Mouse (Mus musculus): ENCODE measurements around the gene Itpk1. TPM values are rescaled to one million over a fixed set of nuclear protein-coding genes. Genes with fewer than 3 reads are reported as not detected.

Itpk1 gene
- polyA plus RNA-seq, 1 experiment from 2014 or later, result 16.5 TPM

DNA sequence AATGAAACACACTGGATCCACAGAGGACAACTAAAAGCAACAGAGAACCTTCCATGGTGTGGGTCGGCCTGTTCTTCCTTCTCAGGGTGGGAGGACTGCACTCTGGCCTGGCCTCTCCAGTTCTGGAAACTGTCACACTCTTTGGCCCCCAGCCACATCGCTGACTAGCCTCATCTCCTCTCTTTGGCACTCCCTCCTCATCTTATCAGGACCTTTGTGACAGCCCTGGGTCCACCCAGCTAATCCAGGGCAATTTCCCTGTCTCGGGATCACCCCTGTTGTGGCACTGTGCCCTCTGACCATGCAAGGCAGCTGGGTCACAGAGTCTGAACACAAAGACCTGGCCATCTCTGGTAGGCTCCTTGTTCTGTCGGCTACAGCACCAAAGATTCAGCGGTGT lies 22.6 kb downstream of the Itpk1 start:
- Histone ChIP-seq H3K4me1 (peaks cover 71% of the 10 kb centered on the region), H3K4me3 (no peak overlapping the region), H3K36me3 (replicated peaks) (no peaks in the 10 kb centered on the region), H3K9me3 (no peaks in the 10 kb centered on the region), H3K27ac (no peak overlapping the region), H3K27me3 (ENCODE audit: poor library complexity, severe bottlenecking) (no peaks in the 10 kb centered on the region)
- no peak for DNase-seq (ENCODE audit: extremely low spot score, low spot score)
- 87% methylated on average over 5 of the region's 5 CpGs for WGBS

DNA sequence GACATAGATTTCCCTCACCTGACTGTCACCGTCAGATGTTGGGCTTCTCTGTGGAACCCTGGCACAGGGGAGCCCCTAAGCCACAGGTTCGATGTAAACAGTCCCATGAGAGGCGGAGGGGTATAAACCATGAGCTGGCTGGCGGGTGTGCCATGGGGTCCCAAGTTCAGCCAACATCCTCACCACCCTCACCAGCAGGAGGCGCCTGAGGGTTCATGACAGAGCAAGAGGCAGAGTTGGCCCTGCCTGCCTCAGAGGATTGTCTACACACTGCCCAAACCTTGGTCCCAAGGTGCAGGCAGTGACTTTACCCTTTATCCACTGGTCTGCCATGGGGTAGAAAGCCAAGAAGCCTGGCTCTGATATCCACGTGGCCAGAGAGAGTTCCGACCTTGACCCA lies 23.1 kb downstream of the Itpk1 start:
- peaks cover 73% of the 10 kb centered on the region for H3K4me1 ChIP-seq

DNA sequence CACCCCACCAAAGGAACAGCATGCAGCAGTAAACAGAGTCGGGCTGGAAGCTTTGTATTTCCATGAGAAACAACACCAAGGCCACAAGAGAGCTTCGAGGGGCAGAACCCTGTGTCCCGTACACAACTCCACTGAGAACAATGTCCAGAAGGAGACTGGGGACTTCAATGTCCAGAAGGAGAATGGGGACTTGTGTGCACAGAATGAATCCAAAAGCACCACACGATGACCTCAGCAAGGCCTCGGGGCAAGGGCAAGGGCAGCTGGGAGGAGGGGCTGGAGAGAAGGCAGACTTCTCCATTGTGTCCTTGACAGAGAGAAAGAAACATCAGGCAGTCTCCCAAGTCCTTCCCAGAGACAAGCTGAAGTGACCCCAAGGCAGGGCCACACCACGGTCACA lies 25.9 kb downstream of the Itpk1 start:
- DNase-seq (ENCODE audit: extremely low spot score, low spot score), result no peak
- Histone ChIP-seq H3K4me1 (peaks cover 59% of the 10 kb centered on the region), H3K36me3 (replicated peaks) (peaks cover 13% of the 10 kb centered on the region), H3K9me3 (no peaks in the 10 kb centered on the region), H3K27me3 (ENCODE audit: poor library complexity, severe bottlenecking) (no peaks in the 10 kb centered on the region), H3K27ac (peak overlapping the region; percentile 68), H3K4me3 (no peak overlapping the region)
- 51% methylated on average over 6 of the region's 6 CpGs for WGBS

More for the DNA sequence above, 23.1 kb downstream of the Itpk1 start:
- Histone ChIP-seq H3K4me3 (no peak overlapping the region), H3K9me3 (no peaks in the 10 kb centered on the region), H3K27me3 (ENCODE audit: poor library complexity, severe bottlenecking) (no peaks in the 10 kb centered on the region), H3K27ac (no peak overlapping the region), H3K36me3 (replicated peaks) (no peaks in the 10 kb centered on the region)
- no peak for DNase-seq (ENCODE audit: extremely low spot score, low spot score)
- 79% methylated on average over 7 of the region's 7 CpGs for WGBS

DNA sequence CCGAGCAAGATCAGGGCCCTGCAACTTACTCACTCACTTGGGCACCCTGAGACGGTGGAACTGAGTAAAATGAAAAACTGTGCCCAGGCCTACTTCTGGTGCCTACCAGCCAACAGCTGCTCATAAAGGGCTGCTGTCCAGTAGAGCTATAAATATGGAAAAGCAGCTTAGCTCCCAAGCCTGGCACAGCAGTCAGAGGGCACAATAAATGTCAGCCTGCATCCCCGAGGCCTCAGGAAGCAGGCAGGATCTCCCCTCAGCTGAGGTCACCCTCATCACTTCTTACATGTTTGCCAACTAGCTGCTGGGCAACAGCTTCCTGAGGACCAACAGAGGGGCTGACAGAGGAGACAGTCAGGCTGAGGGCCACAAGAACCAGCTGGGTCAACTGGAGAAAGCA lies 27.6 kb downstream of the Itpk1 start:
- Histone ChIP-seq H3K9me3 (no peaks in the 10 kb centered on the region), H3K27me3 (ENCODE audit: poor library complexity, severe bottlenecking) (no peaks in the 10 kb centered on the region), H3K4me1 (peaks cover 51% of the 10 kb centered on the region), H3K27ac (peak overlapping the region; percentile 25; the same call in 1 of the 2 replicates), H3K4me3 (no peak overlapping the region), H3K36me3 (replicated peaks) (peaks cover 17% of the 10 kb centered on the region)
- 91% methylated on average over 3 of the region's 3 CpGs for WGBS
- DNase-seq (ENCODE audit: extremely low spot score, low spot score), result no peak

DNA sequence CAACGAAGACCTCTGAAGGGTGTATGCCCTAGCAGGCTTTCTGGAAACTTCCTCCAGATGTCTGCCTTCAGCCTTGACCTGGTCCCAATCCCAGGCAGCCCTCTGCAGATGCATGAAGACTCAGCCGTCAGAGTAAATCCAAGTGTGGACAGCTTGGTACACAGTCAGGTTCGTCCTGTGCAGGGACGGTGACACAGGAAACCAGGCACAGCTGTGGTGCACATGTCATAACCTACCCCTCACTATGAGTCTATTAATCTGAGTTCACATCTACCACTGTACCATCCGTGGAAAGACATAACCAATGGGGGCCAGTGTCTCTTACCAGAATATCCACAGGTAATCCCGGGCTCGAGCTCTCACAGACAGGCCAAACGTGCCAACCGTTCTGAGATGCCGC lies 30.2 kb downstream of the Itpk1 start:
- Histone ChIP-seq H3K4me3 (no peak overlapping the region), H3K27ac (no peak overlapping the region), H3K36me3 (replicated peaks) (peaks cover 17% of the 10 kb centered on the region), H3K27me3 (ENCODE audit: poor library complexity, severe bottlenecking) (no peaks in the 10 kb centered on the region), H3K4me1 (peaks cover 66% of the 10 kb centered on the region), H3K9me3 (no peaks in the 10 kb centered on the region)
- no peak for DNase-seq (ENCODE audit: extremely low spot score, low spot score)
- WGBS, result 93% methylated on average over 10 of the region's 10 CpGs

DNA sequence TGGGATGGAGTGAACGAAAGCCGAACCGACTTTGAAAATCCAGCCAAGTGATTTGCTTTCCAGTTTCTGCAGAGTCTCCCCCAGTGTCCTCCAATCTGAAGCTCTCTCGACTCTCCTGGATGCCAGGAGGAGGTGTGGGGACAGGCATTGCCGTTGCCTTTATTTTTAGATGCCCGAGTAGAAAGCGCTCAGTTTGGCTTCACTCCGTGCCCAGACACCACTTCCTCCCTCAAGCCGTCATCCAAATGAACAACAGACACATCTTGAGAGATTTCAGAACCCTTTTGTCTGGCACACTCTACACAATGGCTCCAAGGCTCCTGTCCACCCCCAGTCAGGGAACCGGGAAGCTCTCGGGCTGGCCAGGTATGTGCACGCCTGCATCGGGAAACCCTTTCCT lies 30.6 kb downstream of the Itpk1 start:
- Histone ChIP-seq H3K4me3 (no peak overlapping the region), H3K27ac (no peak overlapping the region), H3K9me3 (no peaks in the 10 kb centered on the region), H3K4me1 (peaks cover 66% of the 10 kb centered on the region), H3K27me3 (ENCODE audit: poor library complexity, severe bottlenecking) (no peaks in the 10 kb centered on the region), H3K36me3 (replicated peaks) (peaks cover 17% of the 10 kb centered on the region)
- WGBS, result 92% methylated on average over 13 of the region's 13 CpGs
- DNase-seq (ENCODE audit: extremely low spot score, low spot score), result no peak

DNA sequence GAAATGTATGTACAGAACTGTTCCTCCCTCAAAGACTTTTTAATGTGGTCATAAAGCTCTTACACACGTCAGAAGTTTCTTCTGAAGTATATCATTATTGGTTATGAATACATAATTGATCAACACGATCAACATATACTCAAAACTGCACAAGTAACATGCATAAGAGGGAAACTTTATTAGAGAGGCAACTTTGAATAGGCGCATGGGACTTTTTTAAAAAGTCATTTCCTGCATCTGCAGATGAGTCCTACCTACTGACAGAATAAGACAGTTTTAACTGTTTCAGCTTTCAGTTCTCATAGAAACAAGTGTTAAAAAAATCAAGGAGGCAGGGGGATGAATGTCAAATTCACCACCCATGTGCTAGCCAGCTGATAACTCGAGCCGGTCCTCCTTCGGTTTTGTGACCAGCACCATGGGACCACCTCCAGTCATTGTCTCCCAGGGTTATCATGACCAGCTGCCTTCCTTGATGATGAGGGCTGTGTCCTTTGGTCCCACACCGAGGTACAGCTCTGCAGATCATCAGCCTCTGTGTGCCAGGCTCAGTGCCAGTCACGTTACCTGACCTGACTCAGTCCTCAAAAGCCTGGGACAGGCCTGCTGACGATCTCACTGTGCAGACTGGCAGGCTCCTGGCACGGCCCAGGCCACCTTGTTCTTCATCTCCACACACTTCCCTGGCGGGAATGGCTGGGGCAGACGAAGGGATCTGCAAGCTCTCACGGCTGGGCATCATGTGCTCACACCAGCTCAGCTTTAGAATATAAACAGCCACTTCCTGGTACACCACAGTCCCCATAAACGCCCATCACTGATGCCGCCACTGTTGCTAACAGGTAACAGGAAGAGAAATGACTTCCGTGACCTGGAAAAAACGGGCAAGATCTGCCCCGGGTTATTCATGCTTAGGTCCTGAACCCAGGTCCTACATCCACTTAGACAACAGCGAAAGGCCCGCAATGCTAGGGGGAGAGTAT lies 31.6 kb downstream of the Itpk1 start:
- no peak for DNase-seq (ENCODE audit: extremely low spot score, low spot score)
- Histone ChIP-seq H3K27ac (no peak overlapping the region), H3K9me3 (no peaks in the 10 kb centered on the region), H3K36me3 (replicated peaks) (peaks cover 18% of the 10 kb centered on the region), H3K4me1 (peaks cover 58% of the 10 kb centered on the region), H3K4me3 (no peak overlapping the region), H3K27me3 (ENCODE audit: poor library complexity, severe bottlenecking) (no peaks in the 10 kb centered on the region)
- WGBS, result 92% methylated on average over 20 of the region's 20 CpGs

DNA sequence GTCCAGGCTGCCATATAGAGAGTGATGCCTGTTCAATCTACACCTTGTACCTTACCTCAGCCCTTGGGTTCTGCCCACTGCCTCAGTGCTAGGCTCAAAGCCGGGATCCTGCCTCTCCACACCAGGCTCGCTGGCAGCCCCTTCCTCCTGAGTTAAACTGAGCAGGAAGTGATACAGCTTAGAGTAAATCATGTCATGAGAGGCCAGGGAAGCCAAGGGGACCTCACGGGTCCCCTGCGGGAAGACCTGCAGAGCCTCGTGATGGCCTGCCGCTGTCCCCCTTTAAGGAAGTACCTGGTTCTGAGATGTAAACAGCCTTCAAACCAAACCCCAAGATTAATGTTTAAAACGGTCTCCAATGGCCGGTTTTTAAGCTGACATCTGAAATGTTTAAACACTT lies 32.6 kb downstream of the Itpk1 start:
- no peak overlapping the region for H3K4me3 ChIP-seq
- peaks cover 48% of the 10 kb centered on the region for H3K4me1 ChIP-seq
- H3K27me3 ChIP-seq (ENCODE audit: poor library complexity, severe bottlenecking), result no peaks in the 10 kb centered on the region
- 89% methylated on average over 8 of the region's 8 CpGs for WGBS
- no peak for DNase-seq (ENCODE audit: extremely low spot score, low spot score)
- H3K27ac ChIP-seq, result no peak overlapping the region
- peaks cover 23% of the 10 kb centered on the region for H3K36me3 ChIP-seq (replicated peaks)
- no peaks in the 10 kb centered on the region for H3K9me3 ChIP-seq

DNA sequence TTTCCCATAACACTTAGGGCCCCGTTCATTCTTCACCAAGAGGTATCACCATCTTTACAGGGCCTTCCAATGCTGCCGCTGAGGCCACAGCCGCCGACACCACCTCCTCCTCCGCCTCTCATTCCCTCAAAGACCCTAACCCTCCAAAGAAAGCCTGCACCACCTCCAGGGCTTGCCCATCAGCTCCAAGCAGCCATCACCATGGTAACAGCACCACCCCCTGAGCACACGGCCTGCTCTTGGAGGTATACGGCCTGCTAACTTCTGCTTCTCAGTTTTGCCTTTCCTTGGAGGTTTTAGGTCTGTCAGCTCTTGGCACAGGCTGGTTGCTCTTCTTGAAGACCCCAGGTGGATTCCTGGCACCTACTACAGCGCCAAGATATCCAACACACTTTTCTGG lies 33.9 kb downstream of the Itpk1 start:
- H3K4me3 ChIP-seq, result no peak overlapping the region
- peaks cover 35% of the 10 kb centered on the region for H3K4me1 ChIP-seq
- peak; percentile 31 for DNase-seq (ENCODE audit: extremely low spot score, low spot score)
- peaks cover 23% of the 10 kb centered on the region for H3K36me3 ChIP-seq (replicated peaks)
- 51% methylated on average over 8 of the region's 8 CpGs for WGBS
- H3K9me3 ChIP-seq, result no peaks in the 10 kb centered on the region
- H3K27ac ChIP-seq, result no peak overlapping the region
- no peaks in the 10 kb centered on the region for H3K27me3 ChIP-seq (ENCODE audit: poor library complexity, severe bottlenecking)

DNA sequence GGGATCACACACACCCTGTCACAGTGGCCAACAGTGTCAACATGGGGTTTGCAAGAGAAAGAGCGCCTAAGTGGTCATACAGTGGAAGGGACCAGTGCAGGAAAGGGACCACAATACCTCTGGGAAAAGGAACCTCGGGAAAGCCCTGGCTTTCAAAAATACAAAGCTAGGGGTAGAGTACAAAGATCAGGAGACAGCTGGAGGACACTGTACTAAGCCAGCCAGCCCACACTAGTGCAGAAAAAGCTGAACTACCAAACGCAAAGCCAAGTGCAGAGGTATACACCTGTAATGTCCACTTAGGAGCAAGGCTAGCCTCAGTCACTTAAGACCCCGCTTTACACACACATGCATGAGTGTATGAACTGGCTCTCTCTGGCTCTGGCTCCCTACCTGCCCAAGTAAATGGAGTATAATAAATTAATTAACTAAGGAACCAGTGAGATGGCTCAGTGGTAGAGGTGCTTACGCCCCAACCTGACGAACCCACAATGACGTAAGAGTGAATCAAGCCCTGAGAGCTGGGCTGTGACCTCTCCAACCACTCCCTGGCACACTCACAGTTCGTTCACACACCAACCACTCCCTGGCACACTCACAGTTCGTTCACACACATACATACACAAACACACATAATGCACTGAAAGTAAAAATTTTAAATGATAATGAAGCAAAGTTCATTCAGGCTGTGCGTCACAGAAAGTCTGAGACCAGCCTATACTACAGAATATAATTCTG lies 39.1 kb downstream of the Itpk1 start:
- no peak overlapping the region for H3K4me3 ChIP-seq
- no peaks in the 10 kb centered on the region; the same call in 1 of the 2 replicates for H3K9me3 ChIP-seq
- WGBS, result 92% methylated on average over 10 of the region's 10 CpGs
- peaks cover 20% of the 10 kb centered on the region for H3K4me1 ChIP-seq
- H3K27ac ChIP-seq, result no peak overlapping the region
- H3K27me3 ChIP-seq (ENCODE audit: poor library complexity, severe bottlenecking), result no peaks in the 10 kb centered on the region
- H3K36me3 ChIP-seq (replicated peaks), result 0 out of 2 replicates have a peak, but pooled peaks cover 5% of the 10 kb centered on the region
- DNase-seq (ENCODE audit: extremely low spot score, low spot score), result no peak

DNA sequence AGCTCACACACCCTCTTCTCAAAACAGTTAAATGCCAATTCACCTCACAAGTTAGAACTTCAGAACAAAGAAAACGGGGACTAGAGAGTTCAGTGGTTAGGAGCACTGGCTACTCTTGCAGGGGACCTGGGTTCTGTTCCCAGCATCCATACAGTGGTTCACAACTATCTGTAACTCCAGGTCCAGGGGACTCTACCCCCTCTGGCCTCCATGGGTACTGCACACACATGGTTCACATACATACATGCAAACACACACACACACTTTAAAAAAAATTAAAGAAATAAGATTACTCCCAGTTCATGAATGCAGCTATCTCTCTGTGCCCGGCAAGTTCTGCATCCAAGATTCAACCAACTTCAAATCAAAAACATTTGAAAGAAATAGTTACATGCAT lies 40.7 kb downstream of the Itpk1 start:
- no peaks in the 10 kb centered on the region; the same call in 1 of the 2 replicates for H3K9me3 ChIP-seq
- H3K27ac ChIP-seq, result no peak overlapping the region
- WGBS, result 98% methylated on average over 2 of the region's 2 CpGs
- H3K36me3 ChIP-seq (replicated peaks), result 0 out of 2 replicates have a peak, but pooled peaks cover 5% of the 10 kb centered on the region
- no peak overlapping the region for H3K4me3 ChIP-seq
- H3K4me1 ChIP-seq, result peaks cover 6% of the 10 kb centered on the region; the same call in 1 of the 2 replicates
- no peak for DNase-seq (ENCODE audit: extremely low spot score, low spot score)
- H3K27me3 ChIP-seq (ENCODE audit: poor library complexity, severe bottlenecking), result no peaks in the 10 kb centered on the region

DNA sequence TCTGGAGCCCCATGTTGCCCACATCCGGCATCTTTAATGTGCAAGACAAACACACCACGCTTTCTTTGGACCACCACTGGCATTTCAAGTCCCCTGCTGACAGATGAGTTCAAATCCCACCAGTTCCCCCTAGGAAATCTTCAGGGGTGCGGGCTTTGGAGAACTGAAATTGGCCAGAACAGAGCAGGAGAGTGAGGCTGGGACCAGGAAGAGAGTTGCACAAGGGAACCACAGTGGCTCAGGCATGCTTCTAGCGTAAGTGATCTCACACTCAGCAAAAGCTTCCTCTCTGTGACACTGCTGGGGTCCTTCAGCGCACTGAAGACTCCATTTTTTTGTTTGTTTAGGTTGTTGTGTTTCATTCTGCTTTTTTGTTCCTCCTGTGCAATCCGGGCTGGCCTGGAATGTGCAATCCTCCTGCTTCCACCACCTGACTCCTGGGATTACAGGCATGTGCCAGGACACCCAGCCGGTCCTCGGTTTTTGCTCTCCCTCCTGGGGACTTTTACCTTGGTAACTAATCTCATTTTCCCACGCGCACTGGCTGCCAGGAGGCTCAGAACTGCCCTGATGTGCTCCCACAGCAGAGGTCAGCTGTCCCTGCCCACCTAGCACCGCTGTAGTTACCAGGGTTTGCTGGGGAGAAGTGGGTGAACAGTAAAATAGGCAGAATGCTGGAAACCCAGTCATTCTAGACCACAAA lies 41.2 kb downstream of the Itpk1 start:
- Histone ChIP-seq H3K4me3 (no peak overlapping the region), H3K9me3 (no peaks in the 10 kb centered on the region; the same call in 1 of the 2 replicates), H3K4me1 (0 out of 2 replicates have a peak, but pooled peaks cover 5% of the 10 kb centered on the region), H3K36me3 (replicated peaks) (0 out of 2 replicates have a peak, but pooled peaks cover 5% of the 10 kb centered on the region), H3K27ac (no peak overlapping the region), H3K27me3 (ENCODE audit: poor library complexity, severe bottlenecking) (no peaks in the 10 kb centered on the region)
- no peak for DNase-seq (ENCODE audit: extremely low spot score, low spot score)
- WGBS, result 89% methylated on average over 11 of the region's 11 CpGs

Measured in forebrain, embryonic 10.5 days (tissue).